Mouse (Mus musculus) lung, postnatal 0 days (tissue): ENCODE data around the gene Fbxw8.

Experiments
- CTCF ChIP-seq: IDR thresholded peaks from 2 replicates; pipeline ENCODE4 v1.5.1; 2016; ENCODE audit warnings: antibody characterized with exemption, mild to moderate bottlenecking
- EP300 ChIP-seq: IDR thresholded peaks from 2 replicates; pipeline ENCODE4 v1.6.1; 2016; ENCODE audit warnings: antibody characterized with exemption, mild to moderate bottlenecking, control low read depth

GRCm38 (mm10) chr5:118043761-118044160 lies 111.5 kb downstream of the Fbxw8 start:
- TF ChIP-seq CTCF (no peak), EP300 (no peak)
